Mouse (Mus musculus) gastrocnemius, adult 2 months (tissue): Measurements from ENCODE around the gene Pelp1. TPM values are rescaled to one million over a fixed set of nuclear protein-coding genes. Genes with fewer than 3 reads are reported as not detected.

Experiments used
- DNase-seq: peaks from one replicate; pipeline ENCODE4 v3.0.0; 2022
- H3K27ac ChIP-seq: fragments of 200-600 bp; 2 replicates; pipeline ENCODE4 v1.8.1; 2022; ENCODE audit warnings: mild to moderate bottlenecking
- H3K4me3 ChIP-seq: fragments of 200-600 bp; 2 replicates; pipeline ENCODE4 v1.8.1; 2022; ENCODE audit warnings: mild to moderate bottlenecking, moderate library complexity
- CTCF ChIP-seq: fragments of 200-600 bp; IDR thresholded peaks from 2 replicates; pipeline ENCODE4 v1.8.1; 2022; ENCODE audit warnings: antibody characterized with exemption, mild to moderate bottlenecking, moderate library complexity
- intact Hi-C: fragments of 180-260 bp; cut with DNase I; formaldehyde crosslinking; loops from one replicate; pipeline ENCODE4 v1.15.1; 2025
- long read RNA-seq, 2 experiments: library from polyadenylated mRNA; stranded (forward); transcript quantifications; one replicate each; pipeline ENCODE4 v2.0.0; 2021
- total RNA-seq, 2 experiments: library from RNA; stranded (reverse); gene quantifications; 2 replicates each; pipeline ENCODE4 v1.2.3; 2021

Pelp1 gene
- 10 to 100 TPM; 18.5 to 18.7 TPM for total RNA-seq
- long read RNA-seq, experiment 1, transcript Pelp1-201 (17 exons, 3,435 nt), result major isoform, 20 of 39 reads
- long read RNA-seq, experiment 1, partial matches to known transcripts, result 16 of 39 reads
- long read RNA-seq, experiment 1, other reads (novel, unspliced or antisense), result 2 of 39 reads
- long read RNA-seq, experiment 2, transcript Pelp1-201 (17 exons, 3,435 nt), result major isoform, 13 of 21 reads
- long read RNA-seq, experiment 2, partial matches to known transcripts, result 4 of 21 reads
- long read RNA-seq, experiment 2, other reads (novel, unspliced or antisense), result 3 of 21 reads

- peak; percentile 86 for DNase-seq
- no peak for TF ChIP-seq CTCF
- Histone ChIP-seq H3K4me3 (peak within 1 kb of the TSS; percentile 77), H3K27ac (peak within 1 kb of the TSS; percentile 96)
- intact Hi-C loops, result loop anchor here (5.0 to 10.0 kb wide), 2 partner anchors 213 to 345 kb away; no protein-coding TSS in a partner anchor
Observed at GRCm38 (mm10) chr11:70409594-70410296, at the start of gene Pelp1. Pelp1 (minus strand) TSS chr11:70410031.

GRCm38 (mm10) chr11:70458688-70459600, 49.1 kb upstream of the Pelp1 start, which contains the start of gene Zmynd15:
Zmynd15 (plus strand) TSS chr11:70459433.
- TF ChIP-seq CTCF, result no peak
- intact Hi-C loops, result no loop called here
- Histone ChIP-seq H3K27ac (peak within 1 kb of the TSS; percentile 83), H3K4me3 (peak within 1 kb of the TSS; percentile 84)
- no peak for DNase-seq

GRCm38 (mm10) chr11:70453261-70454044, 43.6 kb upstream of the Pelp1 start:
- intact Hi-C loops, result loop anchor here (2.0 kb wide), 1 partner anchor 53 kb away; no protein-coding TSS in a partner anchor
- peak overlapping the region; percentile 12; the same call in 1 of the 2 replicates for H3K27ac ChIP-seq

GRCm38 (mm10) chr11:70451797-70452498, 42.1 kb upstream of the Pelp1 start, which contains the start of gene Med11:
Med11 (plus strand) TSS chr11:70451919.
- peak; percentile 92 for TF ChIP-seq CTCF
- peak within 1 kb of the TSS; percentile 96 for H3K27ac ChIP-seq
- peak within 1 kb of the TSS; percentile 83 for H3K4me3 ChIP-seq
- intact Hi-C loops, result loop anchor here (2.0 kb wide), 2 partner anchors 19 to 55 kb away; partner anchors contain the start of gene Arrb2
- peak; percentile 98 for DNase-seq

More at GRCm38 (mm10) chr11:70453261-70454044, 43.6 kb upstream of the Pelp1 start:
- no peak for TF ChIP-seq CTCF
- no peak for DNase-seq
- H3K4me3 ChIP-seq, result no peak overlapping the region

GRCm38 (mm10) chr11:70450926-70451325, 41.1 kb upstream of the Pelp1 start:
- Histone ChIP-seq H3K27ac (no peak overlapping the region), H3K4me3 (no peak overlapping the region)
- no peak for TF ChIP-seq CTCF
- no peak for DNase-seq
- intact Hi-C loops, result loop anchor here (2.0 kb wide), 1 partner anchor 18 kb away; the partner anchor contains the start of gene Arrb2

GRCm38 (mm10) chr11:70447373-70447772, 37.5 kb upstream of the Pelp1 start:
- TF ChIP-seq CTCF, result no peak
- Histone ChIP-seq H3K4me3 (no peak overlapping the region), H3K27ac (no peak overlapping the region)
- intact Hi-C loops, result no loop called here
- DNase-seq, result no peak

- no peak for TF ChIP-seq CTCF
- Histone ChIP-seq H3K27ac (no peak overlapping the region), H3K4me3 (no peak overlapping the region)
- no peak for DNase-seq
- intact Hi-C loops, result no loop called here
Observed at GRCm38 (mm10) chr11:70446756-70447155, 36.9 kb upstream of the Pelp1 start.

- TF ChIP-seq CTCF, result no peak
- DNase-seq, result no peak
- intact Hi-C loops, result no loop called here
- H3K4me3 ChIP-seq, result no peak overlapping the region
- no peak overlapping the region for H3K27ac ChIP-seq
Observed at GRCm38 (mm10) chr11:70444667-70445066, 34.8 kb upstream of the Pelp1 start.

GRCm38 (mm10) chr11:70443964-70444363, 34.1 kb upstream of the Pelp1 start:
- intact Hi-C loops, result no loop called here
- H3K4me3 ChIP-seq, result no peak overlapping the region
- TF ChIP-seq CTCF, result no peak
- H3K27ac ChIP-seq, result no peak overlapping the region
- no peak for DNase-seq

GRCm38 (mm10) chr11:70441882-70442281, 32.1 kb upstream of the Pelp1 start:
- TF ChIP-seq CTCF, result no peak
- intact Hi-C loops, result no loop called here

GRCm38 (mm10) chr11:70440637-70441036, 30.8 kb upstream of the Pelp1 start:
- no peak overlapping the region for H3K27ac ChIP-seq
- intact Hi-C loops, result no loop called here
- no peak for TF ChIP-seq CTCF
- H3K4me3 ChIP-seq, result no peak overlapping the region
- no peak for DNase-seq

More at GRCm38 (mm10) chr11:70441882-70442281, 32.1 kb upstream of the Pelp1 start:
- DNase-seq, result no peak
- H3K27ac ChIP-seq, result no peak overlapping the region
- H3K4me3 ChIP-seq, result no peak overlapping the region
